Comparison of ENCODE assay signal across 25 mouse cellular contexts in the genomic region with DNA sequence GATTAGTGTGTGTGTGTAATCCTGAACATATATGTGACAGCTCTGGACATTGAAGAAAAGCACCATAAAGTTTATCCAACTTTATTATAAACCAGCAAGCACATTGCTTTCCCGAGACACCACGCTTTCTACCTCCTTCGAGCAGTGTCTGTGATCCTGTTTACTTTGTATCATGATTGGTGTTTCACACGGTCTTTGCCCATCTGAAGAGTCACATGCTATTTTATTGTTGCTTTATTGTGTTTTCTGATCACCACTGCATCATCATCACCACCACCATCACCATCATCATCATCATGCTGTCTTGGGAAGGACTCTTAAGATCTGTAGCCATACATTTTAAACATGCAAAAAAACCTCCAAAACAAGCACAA. TPM values are rescaled to one million over a fixed set of nuclear protein-coding genes. Genes with fewer than 3 reads are reported as not detected.
DNase-seq lines count a peak whose midpoint lies in the region; ATAC-seq and TF ChIP-seq lines count a peak whose summit lies in the region.
"Had no signal": no experiment of that assay in that cellular context is flagged by ENCODE, and none has a peak within 500 bp of the region (broad histone marks: within the 10 kb centered on the region; RNA-seq: fewer than 3 reads in every experiment).

No protein-coding gene starts in this region.

- H3K9me3 ChIP-seq in intestine, embryonic 14.5 days (ENCODE audit: control insufficient read depth, low read length) = no peaks in the 10 kb centered on the region
- H3K9me3 ChIP-seq in liver, embryonic 12.5 days (replicated peaks) = no peaks in the 10 kb centered on the region
- no peaks in the 10 kb centered on the region for H3K9me3 ChIP-seq in liver, postnatal 0 days (ENCODE audit: low read length)
- H3K9me3 ChIP-seq in stomach, postnatal 0 days (ENCODE audit: control insufficient read depth, low read length) = no peaks in the 10 kb centered on the region
- H3K9me3 ChIP-seq: forebrain, embryonic 15.5 days; hindbrain, embryonic 12.5 days; limb, embryonic 10.5 days; limb, embryonic 15.5 days; lung, embryonic 15.5 days; neural tube, embryonic 13.5 days had no signal

- no peak overlapping the region for H3K4me3 ChIP-seq in intestine, embryonic 14.5 days (ENCODE audit: low read depth, low read length)
- no peak overlapping the region for H3K4me3 ChIP-seq in liver, embryonic 12.5 days
- H3K4me3 ChIP-seq in liver, postnatal 0 days (ENCODE audit: low read depth, low read length) = no peak overlapping the region
- 0 out of 2 replicates have a peak overlapping the region, but pooled peaks have one; percentile 4 for H3K4me3 ChIP-seq in stomach, postnatal 0 days (ENCODE audit: low read depth, low read length)
- H3K4me3 ChIP-seq: forebrain, embryonic 15.5 days; hindbrain, embryonic 12.5 days; limb, embryonic 10.5 days; limb, embryonic 15.5 days; lung, embryonic 15.5 days; neural tube, embryonic 13.5 days had no signal

- no peak overlapping the region for H3K9ac ChIP-seq in intestine, embryonic 14.5 days (ENCODE audit: low read length)
- no peak overlapping the region for H3K9ac ChIP-seq in liver, embryonic 12.5 days
- no peak overlapping the region for H3K9ac ChIP-seq in liver, postnatal 0 days (replicated peaks)
- H3K9ac ChIP-seq in stomach, postnatal 0 days (ENCODE audit: low read length) = no peak overlapping the region
- H3K9ac ChIP-seq: forebrain, embryonic 15.5 days; hindbrain, embryonic 12.5 days; limb, embryonic 15.5 days; lung, embryonic 15.5 days; neural tube, embryonic 13.5 days had no signal

- H3K27me3 ChIP-seq in intestine, embryonic 14.5 days (replicated peaks; ENCODE audit: control insufficient read depth, insufficient read depth, low read length) = no peaks in the 10 kb centered on the region
- peaks cover 10% of the 10 kb centered on the region; the same call in 1 of the 2 replicates for H3K27me3 ChIP-seq in liver, embryonic 12.5 days (replicated peaks)
- H3K27me3 ChIP-seq in liver, postnatal 0 days (ENCODE audit: insufficient read depth, low read length) = no peaks in the 10 kb centered on the region
- no peaks in the 10 kb centered on the region for H3K27me3 ChIP-seq in stomach, postnatal 0 days (ENCODE audit: control insufficient read depth, insufficient read depth, low read length)
- H3K27me3 ChIP-seq: hindbrain, embryonic 12.5 days; limb, embryonic 15.5 days; lung, embryonic 15.5 days; neural tube, embryonic 13.5 days had no signal

- peaks cover 25% of the 10 kb centered on the region for H3K4me1 ChIP-seq in intestine, embryonic 14.5 days (replicated peaks; ENCODE audit: control insufficient read depth, insufficient read depth, low read length)
- peaks cover 62% of the 10 kb centered on the region for H3K4me1 ChIP-seq in liver, embryonic 12.5 days
- H3K4me1 ChIP-seq in liver, postnatal 0 days (ENCODE audit: insufficient read depth) = peaks cover 50% of the 10 kb centered on the region
- H3K4me1 ChIP-seq in stomach, postnatal 0 days (replicated peaks; ENCODE audit: control insufficient read depth, insufficient read depth) = 0 out of 2 replicates have a peak, but pooled peaks cover 4% of the 10 kb centered on the region

- no peaks in the 10 kb centered on the region for H3K36me3 ChIP-seq in intestine, embryonic 14.5 days (ENCODE audit: control insufficient read depth, insufficient read depth, low read length)
- no peaks in the 10 kb centered on the region for H3K36me3 ChIP-seq in liver, embryonic 12.5 days
- H3K36me3 ChIP-seq in liver, postnatal 0 days (replicated peaks; ENCODE audit: insufficient read depth, low read length) = no peaks in the 10 kb centered on the region
- no peaks in the 10 kb centered on the region for H3K36me3 ChIP-seq in stomach, postnatal 0 days (ENCODE audit: control insufficient read depth, insufficient read depth, low read length)
- H3K36me3 ChIP-seq: forebrain, embryonic 15.5 days; hindbrain, embryonic 12.5 days; limb, embryonic 10.5 days; limb, embryonic 15.5 days; lung, embryonic 15.5 days; neural tube, embryonic 13.5 days had no signal

- 59% methylated on average over 4 of the region's 4 CpGs for WGBS in intestine, embryonic 14.5 days
- 74% methylated on average over 4 of the region's 4 CpGs for WGBS in liver, embryonic 12.5 days (ENCODE audit: insufficient replicate concordance)
- 60% methylated on average over 4 of the region's 4 CpGs for WGBS in liver, postnatal 0 days (ENCODE audit: insufficient replicate concordance)
- WGBS in stomach, postnatal 0 days = 53% methylated on average over 4 of the region's 4 CpGs

- peak; percentile 22; the same call in 1 of the 2 replicates for ATAC-seq in intestine, embryonic 14.5 days (replicated peaks; ENCODE audit: low FRiP score, low TSS enrichment, low read depth)
- no peak for ATAC-seq in liver, embryonic 12.5 days
- ATAC-seq in liver, postnatal 0 days = peak; percentile 4; the same call in 1 of the 2 replicates
- no peak for ATAC-seq in stomach, postnatal 0 days (ENCODE audit: low FRiP score, low TSS enrichment)
- ATAC-seq: forebrain, embryonic 15.5 days had no signal

- no peak for DNase-seq in intestine, embryonic 14.5 days (ENCODE audit: low spot score)
- DNase-seq in liver, postnatal 0 days = no peak
- DNase-seq in stomach, postnatal 0 days (ENCODE audit: low spot score) = no peak
- no peak for DNase-seq in gastrocnemius, postnatal 4 days (ENCODE audit: low spot score in 2 of 2)
- no peak for DNase-seq in urinary bladder, adult 18-20 months (ENCODE audit: low spot score in 2 of 2)
- no peak for DNase-seq in layer of hippocampus, adult 9-11 months
- DNase-seq: cerebellum, adult 11 months; cerebellum, adult 9-10 months; cerebellum, postnatal 36 days; gastrocnemius, postnatal 25 days; heart, adult 18-20 months; heart, postnatal 36 days; kidney, adult 2 months; kidney, postnatal 4 days; layer of hippocampus, postnatal 36 days; thymus, postnatal 4 days had no signal

- TF ChIP-seq EP300 in liver, postnatal 0 days (IDR thresholded peaks at IDR 0.05; ENCODE audit: low read depth) = no peak; the same call in 1 of the 2 replicates
- TF ChIP-seq EP300 in stomach, postnatal 0 days (optimal IDR thresholded peaks at IDR 0.05) = no peak

- H3K4me2 ChIP-seq in intestine, embryonic 14.5 days (ENCODE audit: low read length) = peak overlapping the region; percentile 4; the same call in 1 of the 2 replicates
- H3K4me2 ChIP-seq in liver, embryonic 12.5 days = peak overlapping the region; percentile 46
- H3K4me2 ChIP-seq in liver, postnatal 0 days (ENCODE audit: low read depth, low read length) = peak overlapping the region; percentile 42
- H3K4me2 ChIP-seq in stomach, postnatal 0 days (replicated peaks; ENCODE audit: low read depth) = no peak overlapping the region
- H3K4me2 ChIP-seq: forebrain, embryonic 15.5 days; heart, embryonic 11.5 days; hindbrain, embryonic 12.5 days; limb, embryonic 15.5 days; lung, embryonic 15.5 days; midbrain, embryonic 11.5 days; neural tube, embryonic 13.5 days had no signal

- no peak overlapping the region for H3K27ac ChIP-seq in intestine, embryonic 14.5 days (ENCODE audit: low read depth)
- peak overlapping the region; percentile 86 for H3K27ac ChIP-seq in liver, embryonic 12.5 days
- peak overlapping the region; percentile 66 for H3K27ac ChIP-seq in liver, postnatal 0 days (ENCODE audit: low read depth)
- H3K27ac ChIP-seq in stomach, postnatal 0 days (replicated peaks) = no peak overlapping the region
- H3K27ac ChIP-seq: forebrain, embryonic 15.5 days; hindbrain, embryonic 12.5 days; limb, embryonic 15.5 days; neural tube, embryonic 13.5 days had no signal

- TF ChIP-seq CTCF in liver, postnatal 0 days (IDR thresholded peaks at IDR 0.05; ENCODE audit: low read depth) = no peak
- no peak for TF ChIP-seq CTCF in stomach, postnatal 0 days (IDR thresholded peaks at IDR 0.05; ENCODE audit: low read depth)

RNA-seq across cellular contexts. Expression of a gene that starts 41.6 kb away (rescaled TPM):
- 16.6 and 19.7 TPM in 2 replicates for polyA plus RNA-seq in intestine, embryonic 14.5 days (2014; fragmentation: Nextera tagmentation; extraction: Ambion mirVana)
- 6.2 and 6.7 TPM in 2 replicates for polyA plus RNA-seq in liver, embryonic 12.5 days (2016; fragmentation: Nextera tagmentation; extraction: Ambion mirVana)
- 2.7 and 3.1 TPM in 2 replicates for polyA plus RNA-seq in liver, postnatal 0 days (2015; fragmentation: Nextera tagmentation; extraction: Ambion mirVana)
- polyA plus RNA-seq in stomach, postnatal 0 days (2015; fragmentation: Nextera tagmentation; extraction: Ambion mirVana) = 4.9 and 5.0 TPM in 2 replicates
- 10 to 100 TPM; 23.6 to 27.7 TPM for total RNA-seq in gastrocnemius, postnatal 4 days (2021)

Comparison
In these comparisons a context has a peak if more than half of its experiments do, and no peak if none do; other contexts are left out.
1. ATAC-seq: peak in intestine, embryonic 14.5 days (single experiment) and liver, postnatal 0 days (single experiment); none in liver, embryonic 12.5 days (single experiment) and stomach, postnatal 0 days (single experiment).
2. H3K27ac ChIP-seq: peak in liver, embryonic 12.5 days (single experiment) and liver, postnatal 0 days (single experiment); none in intestine, embryonic 14.5 days (single experiment) and stomach, postnatal 0 days (single experiment).